Mouse (Mus musculus): ENCODE measurements around the gene Ldb3.

The Ldb3 gene

DNA sequence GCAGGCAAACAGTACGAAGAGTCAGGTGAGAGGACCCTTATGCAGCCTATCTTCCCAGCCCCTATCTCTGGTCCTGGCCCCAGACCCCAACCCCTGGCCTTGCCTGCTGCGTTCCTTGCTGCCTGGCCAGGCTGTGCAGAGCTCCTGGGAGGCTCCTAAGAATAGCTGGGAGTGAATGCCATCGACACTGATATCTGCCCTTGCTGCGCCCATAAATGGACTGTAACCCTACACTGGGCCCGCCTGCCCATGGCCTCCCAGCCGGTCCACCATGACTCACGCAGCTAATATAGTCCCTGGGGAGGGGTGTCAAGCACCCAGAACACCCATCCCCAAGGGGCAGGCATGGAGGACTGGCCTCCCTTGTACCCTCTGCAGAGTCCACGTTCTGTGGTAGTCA lies at the start of gene Ldb3:
Gene Ldb3, minus strand, starts transcription at position 185 of the 400 bp plus-strand sequence.
- DNase-seq: no peak

DNA sequence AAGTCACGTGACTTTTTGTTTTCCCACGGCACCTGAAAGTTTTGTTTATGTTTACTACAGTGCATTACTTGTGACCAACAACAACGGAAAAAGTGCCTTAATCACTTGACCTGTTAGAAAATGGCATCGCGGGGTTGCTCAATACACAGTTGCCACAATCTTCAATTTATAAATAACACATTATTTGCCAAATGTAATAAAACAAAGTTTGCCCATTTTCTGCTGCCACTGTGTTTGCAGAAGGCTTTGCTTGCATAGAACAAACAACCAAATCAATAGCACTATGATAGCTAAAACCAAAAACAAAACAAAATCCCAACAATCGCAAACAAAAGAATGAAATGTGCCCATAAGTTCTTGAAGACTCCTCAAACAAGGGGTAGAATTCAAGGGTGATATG lies 47.2 kb upstream of the Ldb3 start:
- no peak for DNase-seq

DNA sequence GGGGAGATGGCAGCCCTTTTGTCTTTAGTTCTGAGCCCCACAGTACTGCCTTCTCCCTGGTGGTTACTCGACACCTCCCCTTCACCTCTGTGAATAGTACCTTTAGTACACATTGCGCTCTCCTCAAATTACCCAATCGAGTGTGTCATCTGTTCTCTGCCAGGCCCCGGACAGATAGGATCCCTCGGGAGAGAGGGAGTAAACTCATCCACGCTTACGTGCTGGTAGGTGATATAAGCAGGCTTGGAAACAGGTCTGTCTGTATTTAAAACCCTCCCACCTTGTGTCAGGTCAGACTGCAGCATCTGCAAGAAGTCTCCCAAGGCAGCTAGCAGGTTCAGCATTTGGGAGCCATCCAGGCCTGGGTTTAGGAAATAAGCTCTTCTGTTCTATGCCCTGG lies 46.7 kb upstream of the Ldb3 start:
- no peak for DNase-seq

DNA sequence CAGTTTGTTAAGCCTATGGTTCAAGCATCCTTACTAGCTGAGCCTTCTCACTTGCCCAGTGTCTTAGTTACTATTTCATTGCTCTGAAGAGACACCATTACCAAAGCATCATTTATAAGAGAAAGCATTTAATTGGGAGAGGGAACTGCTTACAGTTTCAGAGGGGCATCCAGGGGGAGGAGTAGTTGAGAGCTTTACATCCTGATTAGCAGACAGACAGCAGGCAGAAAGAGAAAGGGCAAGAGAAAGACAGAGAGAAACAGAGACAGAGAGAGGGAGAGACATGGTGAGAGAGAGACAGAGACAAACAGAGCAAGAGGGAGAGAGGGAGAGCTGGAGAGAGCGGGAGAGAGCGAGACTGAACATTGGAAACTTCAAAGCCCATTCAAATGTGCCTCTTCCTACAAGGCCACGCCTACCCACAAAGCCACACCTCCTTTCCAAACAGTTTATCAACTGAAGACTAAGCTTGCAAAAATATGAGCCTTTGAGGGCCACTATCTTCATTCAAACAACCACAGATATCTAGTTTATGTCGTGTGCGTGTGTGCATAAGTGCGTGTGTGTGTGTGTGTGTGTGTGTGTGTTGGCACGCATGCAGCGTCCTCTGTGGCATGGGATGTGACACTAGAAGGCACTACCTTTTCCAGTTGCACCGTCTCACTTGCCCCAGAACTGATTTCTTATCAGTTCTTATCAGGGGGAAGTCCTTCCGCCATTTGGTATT lies 44.4 kb upstream of the Ldb3 start:
- no peak for DNase-seq

- DNase-seq: no peak
Measured at GRCm38 (mm10) chr14:34626824-34627223, 38.3 kb upstream of the Ldb3 start.

GRCm38 (mm10) chr14:34623531-34624210 lies 35.2 kb upstream of the Ldb3 start:
- no peak for DNase-seq

DNA sequence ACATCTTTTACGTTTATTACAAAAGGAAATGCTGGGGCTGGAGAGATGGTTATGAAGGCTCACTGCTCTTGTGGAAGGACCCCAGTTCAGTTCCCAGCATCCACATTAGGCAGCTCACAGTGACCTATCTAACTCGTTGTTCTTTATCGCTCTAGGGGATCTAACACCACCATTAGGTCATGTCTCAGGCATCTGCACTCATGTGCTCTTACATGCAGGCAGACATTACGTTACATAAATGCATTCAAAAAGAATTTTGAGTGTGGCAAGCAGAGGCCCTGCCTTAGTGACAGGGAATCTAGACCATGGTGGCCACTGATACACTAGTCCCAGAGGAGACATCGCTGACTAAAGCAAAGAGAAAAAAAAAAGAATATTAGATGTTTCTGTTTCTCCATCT lies 34.6 kb upstream of the Ldb3 start:
- DNase-seq: no peak

DNA sequence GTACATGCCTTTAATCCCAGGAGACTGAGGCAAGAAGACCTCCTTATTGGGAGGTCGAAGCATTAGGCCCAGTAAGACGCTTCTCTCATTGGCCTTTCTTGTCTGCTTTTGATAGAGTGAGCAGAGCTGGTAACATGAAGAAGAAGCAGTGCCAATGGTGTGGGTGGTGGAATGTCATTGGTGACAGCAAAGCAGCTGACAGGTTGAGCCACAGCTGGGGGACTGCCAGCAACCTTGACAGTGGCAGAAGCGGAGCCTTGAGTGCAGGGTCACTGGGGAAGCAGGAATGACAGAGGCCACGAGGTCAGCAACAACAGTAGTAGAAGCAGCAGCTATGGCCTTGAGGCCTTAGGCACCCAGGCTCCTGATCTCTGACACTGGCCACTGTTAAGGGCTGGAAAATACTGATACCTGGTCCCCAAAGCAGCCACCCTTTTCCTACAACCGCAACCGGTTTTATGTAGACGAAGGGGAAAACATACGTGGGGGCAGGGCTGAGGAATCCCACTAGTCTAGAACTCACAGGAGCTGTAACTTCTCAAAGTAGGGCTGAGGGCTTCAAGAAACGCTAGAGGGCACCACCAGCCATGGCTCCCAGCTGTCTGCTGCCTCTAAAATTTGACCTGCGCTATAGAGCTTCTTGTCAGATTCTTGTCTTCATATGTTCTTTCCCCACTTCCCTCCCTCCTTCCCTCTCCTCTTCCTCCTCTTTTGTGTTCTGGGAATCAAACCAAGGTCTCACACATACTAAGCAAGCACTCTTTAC lies 32.3 kb upstream of the Ldb3 start:
- DNase-seq: peak; percentile 58

DNA sequence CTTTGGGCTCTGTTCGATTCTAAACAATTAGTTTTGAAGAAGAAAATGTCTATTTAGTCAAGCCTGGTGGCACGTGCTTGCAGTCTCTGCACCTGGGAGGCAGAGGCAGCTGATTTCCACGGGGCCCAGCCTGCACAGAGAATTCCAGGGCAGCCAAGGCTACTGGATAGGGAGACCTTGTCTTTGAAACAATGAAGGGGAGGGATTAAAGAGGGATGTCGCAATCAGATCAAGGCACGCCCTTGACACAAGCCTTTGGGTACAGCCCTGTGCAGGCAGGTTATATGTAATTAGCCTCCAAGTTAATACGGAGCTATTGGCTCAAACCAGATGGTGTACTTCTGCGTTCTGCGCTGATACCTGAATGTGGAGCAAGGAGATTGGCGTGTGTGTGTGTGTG lies 30.3 kb upstream of the Ldb3 start:
- no peak for DNase-seq

- DNase-seq: peak; percentile 88
Measured at GRCm38 (mm10) chr14:34616821-34617220, 28.3 kb upstream of the Ldb3 start.

DNA sequence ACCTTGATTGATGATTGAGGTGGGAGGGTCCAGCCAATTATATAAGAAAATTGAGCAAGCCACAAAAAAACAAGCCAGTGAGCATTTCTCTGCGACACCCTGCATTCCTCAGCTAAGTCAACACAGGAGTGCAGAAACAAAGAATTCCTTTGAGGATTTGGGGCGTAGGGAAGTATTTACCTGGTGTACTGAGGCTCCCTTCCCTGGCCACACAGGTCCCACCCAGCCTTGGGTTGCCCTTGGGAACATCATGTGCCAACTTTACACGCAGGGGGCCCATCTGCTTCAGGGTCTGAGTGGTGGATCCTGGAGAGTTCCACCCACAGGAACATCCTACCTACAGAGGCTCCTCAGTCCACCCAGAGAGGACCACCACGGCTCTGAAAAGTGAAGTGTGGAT lies 27.1 kb upstream of the Ldb3 start:
- no peak for DNase-seq

DNA sequence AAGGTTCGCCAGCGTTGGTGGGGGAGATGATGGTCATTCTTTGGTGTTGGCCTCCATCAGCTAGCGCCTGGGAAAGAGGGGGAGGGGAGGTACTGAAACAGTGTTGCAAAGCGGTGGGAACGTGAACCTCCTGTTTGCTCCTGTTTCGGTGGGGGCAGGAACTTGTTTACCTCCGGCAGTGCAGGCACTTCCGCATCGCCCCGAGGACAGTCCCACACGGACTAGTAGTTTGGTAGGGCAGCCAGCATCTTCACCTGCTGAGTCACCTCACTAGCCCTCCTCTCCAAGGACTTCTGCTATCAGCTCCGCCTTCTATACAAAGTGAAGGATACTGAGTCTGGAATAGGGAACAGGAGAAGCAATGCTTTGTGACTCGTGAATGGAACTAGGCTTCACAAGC lies 26.6 kb upstream of the Ldb3 start:
- DNase-seq: no peak

DNA sequence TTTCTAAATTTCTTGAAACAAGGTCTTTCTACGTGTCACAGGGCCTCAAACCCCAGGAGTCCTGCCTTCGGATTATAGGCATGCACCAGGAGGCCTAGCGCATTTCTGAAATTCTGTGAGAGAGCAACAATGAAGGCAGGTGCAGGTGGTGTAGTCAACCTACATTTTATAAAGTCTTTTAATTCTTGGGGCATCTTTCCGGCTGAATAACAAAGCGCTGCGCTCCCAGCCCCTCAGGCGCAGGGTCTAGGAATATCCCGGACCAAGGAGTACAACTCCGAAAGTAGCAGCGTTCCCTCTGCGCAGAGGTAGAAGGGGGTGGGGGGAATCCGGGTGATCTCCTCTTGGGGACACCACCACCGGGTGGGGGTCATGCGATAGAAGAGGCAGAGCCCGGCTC lies 26.1 kb upstream of the Ldb3 start:
- no peak for DNase-seq

DNA sequence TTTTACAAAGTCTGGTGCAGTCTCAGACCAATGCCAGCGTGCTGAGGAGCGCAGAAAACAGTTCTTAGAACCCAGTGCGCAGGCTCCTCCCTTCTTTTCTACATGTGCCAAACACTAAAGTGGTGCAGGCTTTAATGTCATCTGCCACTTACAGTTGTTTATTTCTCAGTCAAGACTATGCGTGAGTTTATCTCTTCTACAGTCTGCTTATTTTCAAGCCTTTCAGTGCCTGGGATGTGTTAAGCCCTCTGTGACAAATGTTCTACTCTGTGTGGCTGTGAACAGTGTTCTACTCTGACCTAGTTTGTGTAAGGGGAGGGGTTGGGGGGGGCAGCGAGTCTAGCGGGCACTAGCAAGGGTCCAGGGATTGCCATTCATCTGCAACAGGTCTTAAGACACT lies 25.0 kb upstream of the Ldb3 start:
- no peak for DNase-seq

GRCm38 (mm10) chr14:34612222-34612621 lies 23.7 kb upstream of the Ldb3 start:
- DNase-seq: peak; percentile 15

DNA sequence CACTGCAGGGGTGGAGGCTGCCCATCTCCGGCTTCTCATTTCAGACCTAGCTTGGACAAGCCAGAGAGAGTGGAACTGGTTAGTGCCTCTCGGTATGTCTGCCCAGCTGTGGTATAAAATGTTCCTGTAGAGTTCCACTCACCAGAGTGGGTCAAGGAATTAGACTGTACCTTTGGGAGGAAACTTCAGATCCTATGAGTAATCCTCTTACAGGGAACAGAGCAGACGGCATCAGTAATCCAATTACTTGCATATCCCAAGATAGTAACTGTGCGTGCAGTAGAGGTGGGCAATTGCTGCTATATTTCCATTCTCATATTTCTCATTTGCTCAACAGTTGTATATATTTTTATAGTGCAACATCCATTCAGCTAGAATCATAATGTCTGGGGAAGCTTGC lies 23.1 kb upstream of the Ldb3 start:
- DNase-seq: no peak

GRCm38 (mm10) chr14:34601910-34602309 lies 13.4 kb upstream of the Ldb3 start:
- DNase-seq: no peak

GRCm38 (mm10) chr14:34599941-34600340 lies 11.5 kb upstream of the Ldb3 start, which contains the start of gene Opn4:
Gene Opn4 (minus strand): TSS chr14:34600142.
- no peak for DNase-seq

DNA sequence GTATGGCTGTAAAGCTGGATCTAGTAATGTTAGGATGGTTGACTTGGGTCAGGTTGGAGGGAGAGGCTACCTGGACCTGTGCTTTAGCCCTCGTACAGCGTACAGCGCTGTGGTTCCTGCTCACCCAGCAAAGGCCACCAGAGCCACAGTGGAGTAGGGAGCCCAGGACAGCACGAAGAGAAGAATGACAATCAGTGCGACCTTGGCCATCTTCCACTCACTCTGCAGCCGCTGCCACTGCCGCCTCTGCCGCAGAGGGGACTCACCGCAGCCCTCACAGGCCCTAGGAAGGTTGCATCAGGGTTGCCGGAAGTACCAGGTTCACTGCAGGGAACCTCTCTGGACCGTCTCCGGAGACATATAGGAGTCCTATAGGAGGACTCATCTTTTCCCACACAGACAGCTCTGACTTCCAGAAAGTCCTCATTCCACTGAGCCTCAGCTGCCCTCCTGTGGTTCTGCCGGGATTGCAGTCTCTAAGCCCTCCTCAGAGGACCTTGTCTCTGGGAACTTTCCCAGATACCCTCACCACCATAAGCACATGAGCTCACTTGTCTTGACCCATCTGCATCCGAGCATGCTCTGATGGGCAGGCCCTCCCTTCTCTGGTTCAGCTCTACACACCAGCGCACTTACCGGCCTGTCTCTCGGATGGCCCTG lies 7.2 kb upstream of the Ldb3 start:
- DNase-seq: no peak

GRCm38 (mm10) chr14:34591741-34592535 lies 3.5 kb upstream of the Ldb3 start:
- DNase-seq: no peak

- no peak for DNase-seq
Measured at GRCm38 (mm10) chr14:34590743-34591675, 2.5 kb upstream of the Ldb3 start.
